Mouse (Mus musculus) small intestine, adult 2 months (tissue): ENCODE measurements around the gene Ube2g1.

ENCODE experiments used
- CTCF ChIP-seq: fragments of 200-500 bp; IDR thresholded peaks from 2 replicates; pipeline ENCODE4 v1.5.1; 2012; ENCODE audit warnings: low read depth, mild to moderate bottlenecking, control low read depth, inconsistent platforms, low read length, moderate library complexity, mixed read lengths; ENCODE audit not compliant: insufficient replicate concordance, insufficient read length; ENCODE audit errors: extremely low read depth
- POLR2A ChIP-seq: fragments of 200-500 bp; IDR thresholded peaks from 2 replicates; pipeline ENCODE4 v1.6.1; 2012; ENCODE audit warnings: low read depth, mild to moderate bottlenecking, control low read depth, inconsistent platforms, low read length, moderate library complexity

DNA sequence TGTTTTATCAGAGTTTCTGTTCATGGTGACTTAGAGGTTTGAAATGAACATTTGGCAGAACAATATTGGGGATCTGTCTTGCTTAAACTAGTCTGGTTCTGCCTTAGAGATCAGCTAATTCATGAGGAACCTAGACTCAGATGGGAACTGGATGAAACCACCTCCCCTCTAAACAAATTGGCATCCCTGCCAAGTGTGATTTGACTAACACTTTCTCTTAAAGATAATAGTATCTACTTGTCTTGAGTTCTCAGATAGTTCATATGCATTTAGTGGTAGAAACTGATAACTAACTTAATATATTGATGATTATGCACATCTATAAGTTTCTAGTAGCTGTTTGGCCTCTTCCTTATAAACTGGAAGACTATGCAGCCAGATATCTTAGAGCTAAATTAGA is 79.6 kb downstream of the Ube2g1 start:
- TF ChIP-seq CTCF (no peak), POLR2A (no peak)
